Mouse (Mus musculus) spleen, adult 2 months (tissue): ENCODE results near the gene Cacng4. TPM values are rescaled to one million over a fixed set of nuclear protein-coding genes. Genes with fewer than 3 reads are reported as not detected.

ENCODE experiments used
- DNase-seq, 2 experiments: peaks; one replicate each; pipeline versions ENCODE4 v3.0.0 to v3.0.0-alpha.2; 2012 to 2021; ENCODE audit warnings: low spot score in 2 of 2, low read depth in 1 of 2
- H3K27ac ChIP-seq: fragments of 200-500 bp; 2 replicates; pipeline ENCODE4 v1.5.1; 2012; ENCODE audit warnings: low read length, inconsistent platforms; ENCODE audit not compliant: insufficient read depth
- H3K27me3 ChIP-seq: fragments of 200-500 bp; 2 replicates; pipeline ENCODE4 v1.6.1; 2012; ENCODE audit warnings: mild to moderate bottlenecking, moderate library complexity, low read length, inconsistent platforms; ENCODE audit not compliant: control insufficient read depth, insufficient read depth
- H3K36me3 ChIP-seq: fragments of 200-500 bp; 2 replicates; pipeline ENCODE4 v1.6.1; 2012; ENCODE audit warnings: mild to moderate bottlenecking, low read length, inconsistent platforms; ENCODE audit not compliant: control insufficient read depth, insufficient read depth
- H3K4me1 ChIP-seq: fragments of 200-500 bp; 2 replicates; pipeline ENCODE4 v1.6.1; 2011; ENCODE audit warnings: inconsistent platforms; ENCODE audit not compliant: control insufficient read depth, insufficient read depth, insufficient read length
- H3K4me3 ChIP-seq: fragments of 200-500 bp; 2 replicates; pipeline ENCODE4 v1.5.1; 2011; ENCODE audit warnings: mild to moderate bottlenecking, inconsistent platforms; ENCODE audit not compliant: insufficient read depth, insufficient read length; ENCODE audit errors: extremely low read depth
- CTCF ChIP-seq: fragments of 200-500 bp; IDR thresholded peaks from 2 replicates; pipeline ENCODE4 v1.5.1; 2011; ENCODE audit warnings: mild to moderate bottlenecking, inconsistent platforms; ENCODE audit not compliant: insufficient read depth, insufficient read length, insufficient replicate concordance; ENCODE audit errors: extremely low read depth
- POLR2A ChIP-seq: fragments of 200-500 bp; IDR thresholded peaks from 2 replicates; pipeline ENCODE4 v1.6.1; 2011; ENCODE audit warnings: low read depth, low read length, inconsistent platforms
- WGBS: fragments of 180-500 bp; shearing (Covaris S2); methylation state at CpG from one replicate; pipeline ENCODE4 v1.1.7; 2018; 5-methylcytosine and 5-hydroxymethylcytosine counted together
- polyA plus RNA-seq: library from polyadenylated mRNA; depleted of rRNA; stranded (reverse); fragments of >200 nt; gene quantifications from 2 replicates; pipeline ENCODE4 v1.2.3, GENCODE M21; 2012

The Cacng4 gene
- polyA plus RNA-seq, 1 experiment: 0.12 TPM

- H3K36me3 ChIP-seq: no peaks in the 10 kb centered on the region
- H3K27me3 ChIP-seq: no peaks in the 10 kb centered on the region
- 62% methylated on average over 8 of the region's 8 CpGs for whole genome bisulfite sequencing
- H3K4me1 ChIP-seq: no peaks in the 10 kb centered on the region
- no peak overlapping the region for H3K27ac ChIP-seq
- H3K4me3 ChIP-seq: no peak overlapping the region
- no peak for TF ChIP-seq CTCF
- TF ChIP-seq POLR2A: no peak
- no peak for DNase-seq
These were observed 21.0 kb downstream of the Cacng4 start for GRCm38 (mm10) chr11:107773312-107773711.

- TF ChIP-seq CTCF (no peak), POLR2A (no peak)
- no peaks in the 10 kb centered on the region for H3K4me1 ChIP-seq
- WGBS: 87% methylated on average over 6 of the region's 6 CpGs
- H3K27ac ChIP-seq: no peak overlapping the region
- H3K36me3 ChIP-seq: no peaks in the 10 kb centered on the region
- no peaks in the 10 kb centered on the region for H3K27me3 ChIP-seq
- H3K4me3 ChIP-seq: no peak overlapping the region
- no peak for DNase-seq
These were observed 22.4 kb downstream of the Cacng4 start for GRCm38 (mm10) chr11:107772002-107772401.

GRCm38 (mm10) chr11:107768361-107768760 is 26.0 kb downstream of the Cacng4 start:
- WGBS: 90% methylated on average over 8 of the region's 8 CpGs
- Histone ChIP-seq H3K27me3 (no peaks in the 10 kb centered on the region), H3K36me3 (no peaks in the 10 kb centered on the region), H3K4me3 (no peak overlapping the region), H3K27ac (no peak overlapping the region), H3K4me1 (no peaks in the 10 kb centered on the region)
- no peak for DNase-seq
- no peak for TF ChIP-seq POLR2A
- no peak for TF ChIP-seq CTCF

GRCm38 (mm10) chr11:107766932-107767331 is 27.4 kb downstream of the Cacng4 start:
- Histone ChIP-seq H3K36me3 (no peaks in the 10 kb centered on the region), H3K4me3 (no peak overlapping the region), H3K4me1 (no peaks in the 10 kb centered on the region), H3K27me3 (no peaks in the 10 kb centered on the region), H3K27ac (no peak overlapping the region)
- TF ChIP-seq CTCF: no peak
- TF ChIP-seq POLR2A: no peak
- WGBS: 91% methylated on average over 12 of the region's 12 CpGs
- no peak for DNase-seq

- Histone ChIP-seq H3K4me1 (no peaks in the 10 kb centered on the region), H3K27me3 (no peaks in the 10 kb centered on the region), H3K27ac (no peak overlapping the region), H3K4me3 (no peak overlapping the region), H3K36me3 (no peaks in the 10 kb centered on the region)
- TF ChIP-seq POLR2A: no peak
- no peak for TF ChIP-seq CTCF
- WGBS: 62% methylated on average over 8 of the region's 8 CpGs
- DNase-seq: no peak
These were observed 31.5 kb downstream of the Cacng4 start for GRCm38 (mm10) chr11:107762688-107763460.

- Histone ChIP-seq H3K27me3 (no peaks in the 10 kb centered on the region), H3K36me3 (no peaks in the 10 kb centered on the region)
These were observed 32.4 kb downstream of the Cacng4 start for GRCm38 (mm10) chr11:107761790-107762500.

GRCm38 (mm10) chr11:107760001-107760400 is 34.4 kb downstream of the Cacng4 start:
- Histone ChIP-seq H3K36me3 (no peaks in the 10 kb centered on the region), H3K4me1 (no peaks in the 10 kb centered on the region), H3K4me3 (no peak overlapping the region), H3K27ac (no peak overlapping the region), H3K27me3 (no peaks in the 10 kb centered on the region)
- DNase-seq: no peak
- WGBS: 77% methylated on average over 10 of the region's 10 CpGs
- TF ChIP-seq CTCF (no peak), POLR2A (no peak)

More at GRCm38 (mm10) chr11:107761790-107762500, 32.4 kb downstream of the Cacng4 start:
- no peak for DNase-seq
- 77% methylated on average over 10 of the region's 10 CpGs for WGBS
- Histone ChIP-seq H3K4me3 (no peak overlapping the region), H3K4me1 (no peaks in the 10 kb centered on the region), H3K27ac (no peak overlapping the region)
- TF ChIP-seq POLR2A (no peak), CTCF (no peak)
